Mouse (Mus musculus) hindbrain, embryonic 16.5 days (tissue): ENCODE data around the gene Nmur1. TPM values are rescaled to one million over a fixed set of nuclear protein-coding genes. Genes with fewer than 3 reads are reported as not detected.

Experiments
- ATAC-seq: fragments of 200-750 bp; cut with Nextera tagmentation; 2 replicates; pipeline ENCODE4 v1.8.0; 2017; ENCODE audit warnings: moderate TSS enrichment, moderate library complexity
- H3K27ac ChIP-seq: fragments of 300-500 bp; sonication (generic); 2 replicates; pipeline ENCODE4 v1.5.1; 2014; ENCODE audit warnings: low read depth, mild to moderate bottlenecking, control low read depth, low read length, moderate library complexity
- H3K27me3 ChIP-seq: fragments of 300-500 bp; sonication (generic); replicated peaks from 2 replicates; pipeline ENCODE4 v1.6.1; 2014; ENCODE audit warnings: low read length; ENCODE audit not compliant: control insufficient read depth, insufficient read depth
- H3K36me3 ChIP-seq: fragments of 300-500 bp; sonication (generic); 2 replicates; pipeline ENCODE4 v1.6.1; 2014; ENCODE audit warnings: mild to moderate bottlenecking, low read length, moderate library complexity, mixed read lengths; ENCODE audit not compliant: control insufficient read depth, insufficient read depth
- H3K4me1 ChIP-seq: fragments of 300-500 bp; sonication (generic); 2 replicates; pipeline ENCODE4 v1.6.1; 2014; ENCODE audit warnings: low read depth, low read length; ENCODE audit not compliant: control insufficient read depth, insufficient read depth
- H3K4me2 ChIP-seq: fragments of 300-500 bp; sonication (generic); 2 replicates; pipeline ENCODE4 v1.6.1; 2014; ENCODE audit warnings: mild to moderate bottlenecking, low read length, control low read depth, moderate library complexity
- H3K4me3 ChIP-seq: fragments of 300-500 bp; sonication (generic); 2 replicates; pipeline ENCODE4 v1.5.1; 2014; ENCODE audit warnings: mild to moderate bottlenecking, low read length, control low read depth, moderate library complexity
- H3K9ac ChIP-seq: fragments of 300-500 bp; sonication (generic); 2 replicates; pipeline ENCODE4 v1.6.1; 2014; ENCODE audit warnings: low read depth, mild to moderate bottlenecking, control low read depth, low read length, moderate library complexity
- H3K9me3 ChIP-seq: fragments of 300-500 bp; sonication (generic); 2 replicates; pipeline ENCODE4 v1.6.1; 2014; ENCODE audit warnings: mild to moderate bottlenecking, low read length, moderate library complexity; ENCODE audit not compliant: control insufficient read depth
- WGBS: fragments of 180-500 bp; shearing (Covaris S2); extraction: QIAGEN DNeasy Blood & Tissue Kit; methylation state at CpG from one replicate; pipeline ENCODE4 v1.1.7; 2014; 5-methylcytosine and 5-hydroxymethylcytosine counted together
- polyA plus RNA-seq: library from polyadenylated mRNA; unstranded; fragments of >200 nt; fragmentation: Nextera tagmentation; extraction: Ambion mirVana; gene quantifications from 2 replicates; pipeline ENCODE4 v1.2.1, GENCODE M21; 2015

The Nmur1 gene
- polyA plus RNA-seq, 1 experiment from 2014 or later = 0.13 TPM

DNA sequence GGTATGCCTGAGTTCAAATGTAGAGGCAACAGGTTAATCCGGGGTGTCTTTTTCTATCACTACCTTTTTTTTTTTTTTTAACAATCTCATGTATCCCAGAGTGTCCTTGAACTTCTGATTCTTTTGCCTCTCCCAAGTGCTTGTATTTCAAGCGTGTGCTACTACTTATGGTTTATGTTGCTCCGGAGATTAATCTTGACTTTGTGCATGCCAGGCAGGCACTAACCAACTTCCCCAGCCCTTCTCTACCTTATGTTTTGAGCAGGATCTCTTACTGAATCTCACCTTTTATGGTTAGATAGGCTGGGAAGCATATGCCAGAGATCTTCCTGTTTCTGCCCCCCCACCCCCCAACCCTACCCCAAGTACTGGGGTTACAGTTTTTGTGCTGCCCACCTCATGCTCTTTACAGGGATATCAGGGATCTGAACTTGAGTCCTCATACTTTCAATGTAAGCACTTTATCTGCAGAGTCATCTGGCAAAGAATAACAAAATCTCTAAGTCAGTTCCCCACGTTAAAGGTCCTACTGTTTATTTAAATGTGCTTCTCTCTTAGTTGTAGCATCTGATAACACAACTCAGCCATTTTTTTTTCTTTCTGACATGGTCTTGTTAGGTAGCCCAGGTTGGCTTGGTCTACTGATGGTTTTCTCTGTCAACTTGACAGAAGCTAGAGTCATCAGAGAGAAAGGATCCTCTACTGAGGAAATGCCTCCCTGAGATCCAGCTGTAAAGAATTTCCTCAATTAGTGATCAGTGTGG is 64.0 kb downstream of the Nmur1 start:
- 93% methylated on average over 4 of the region's 4 CpGs for WGBS
- Histone ChIP-seq H3K27me3 (no peaks in the 10 kb centered on the region), H3K9me3 (no peaks in the 10 kb centered on the region), H3K4me3 (no peak overlapping the region), H3K4me1 (peaks cover 21% of the 10 kb centered on the region), H3K27ac (no peak overlapping the region), H3K9ac (no peak overlapping the region), H3K4me2 (no peak overlapping the region), H3K36me3 (peaks cover 3% of the 10 kb centered on the region; the same call in 1 of the 2 replicates)
- no peak for ATAC-seq

GRCm38 (mm10) chr1:86360441-86360840 is 65.6 kb downstream of the Nmur1 start:
- H3K4me1 ChIP-seq = peaks cover 21% of the 10 kb centered on the region
- H3K4me2 ChIP-seq = peak overlapping the region; percentile 90
- peaks cover 15% of the 10 kb centered on the region for H3K36me3 ChIP-seq
- H3K9me3 ChIP-seq = no peaks in the 10 kb centered on the region
- 20% methylated on average over 12 of the region's 12 CpGs for WGBS
- no peak overlapping the region for H3K27ac ChIP-seq
- peak overlapping the region; percentile 82 for H3K4me3 ChIP-seq
- no peaks in the 10 kb centered on the region for H3K27me3 ChIP-seq
- H3K9ac ChIP-seq = peak overlapping the region; percentile 88
- ATAC-seq = no peak

DNA sequence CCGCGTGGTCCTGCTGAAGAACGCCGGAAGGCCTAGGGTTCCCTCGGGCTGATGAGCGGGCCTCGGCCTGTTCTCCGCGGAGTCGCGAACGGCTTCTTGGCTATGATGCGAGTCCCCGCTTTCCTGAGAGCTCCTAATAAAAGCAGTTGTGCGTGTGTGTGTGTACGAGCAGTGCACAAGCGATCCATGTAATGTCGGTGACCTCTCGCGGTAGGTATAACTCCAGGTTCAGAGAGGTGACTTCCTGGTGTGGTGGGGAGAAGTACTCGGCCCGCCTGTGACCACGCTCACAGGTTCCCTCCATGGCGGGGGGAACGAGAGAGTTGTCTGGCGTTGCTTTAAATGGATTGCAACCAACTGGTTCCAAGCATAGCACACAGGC is 66.2 kb downstream of the Nmur1 start:
- H3K36me3 ChIP-seq = peaks cover 21% of the 10 kb centered on the region
- peak overlapping the region; percentile 85 for H3K27ac ChIP-seq
- WGBS = 0% methylated on average over 26 of the region's 26 CpGs
- no peaks in the 10 kb centered on the region for H3K9me3 ChIP-seq
- H3K9ac ChIP-seq = peak overlapping the region; percentile 88
- H3K4me1 ChIP-seq = peaks cover 21% of the 10 kb centered on the region
- no peaks in the 10 kb centered on the region for H3K27me3 ChIP-seq
- no peak; the same call in 1 of the 2 replicates for ATAC-seq
- peak overlapping the region; percentile 90 for H3K4me2 ChIP-seq
- peak overlapping the region; percentile 82 for H3K4me3 ChIP-seq

DNA sequence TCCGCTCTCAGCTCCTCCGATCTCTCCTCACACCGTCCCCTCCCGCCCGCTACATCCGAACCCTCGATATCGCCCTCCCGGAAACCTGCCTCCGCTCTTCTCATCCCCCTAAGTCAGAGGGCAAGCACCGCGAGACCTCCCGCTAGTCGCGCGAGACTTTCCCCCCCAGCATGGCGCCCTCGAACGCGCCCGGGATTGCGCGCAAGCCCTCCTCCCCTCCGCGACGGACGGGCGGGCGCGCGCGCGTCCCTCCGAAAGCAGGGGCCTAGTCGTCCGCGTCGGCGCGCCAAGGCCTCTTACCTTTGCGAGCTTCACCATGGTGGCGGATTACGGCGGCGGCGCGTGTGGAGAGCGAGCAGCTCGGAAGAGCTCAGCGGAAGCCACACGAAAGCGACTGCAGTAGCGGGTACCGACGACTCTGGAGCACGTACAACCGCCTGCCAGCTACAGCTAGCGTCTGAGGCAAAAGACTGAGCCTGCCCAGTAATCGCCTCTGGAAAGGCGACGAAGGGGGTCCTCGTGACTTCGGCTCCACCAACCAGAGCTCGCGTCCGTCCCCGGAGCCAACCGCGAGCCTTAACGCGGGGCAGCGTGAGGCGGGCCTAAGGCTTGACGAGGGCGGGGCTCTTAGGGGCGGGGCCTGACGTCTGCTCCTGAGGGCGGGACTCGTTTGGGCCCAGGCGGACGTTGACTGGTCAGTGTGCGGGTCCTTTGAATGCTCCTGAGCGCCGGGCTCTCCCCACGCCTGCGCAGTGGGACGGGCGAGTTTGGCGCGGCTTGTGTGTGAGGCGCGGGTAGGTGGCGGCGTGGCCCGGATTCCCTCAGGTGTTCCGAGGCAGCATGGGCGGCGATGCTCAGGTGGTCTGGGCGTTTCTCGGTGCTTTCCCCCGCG is 66.9 kb downstream of the Nmur1 start, which contains the start of gene Ncl:
Gene Ncl (minus strand): TSS at position 495 of the 892 bp plus-strand sequence.
- H3K36me3 ChIP-seq = peaks cover 27% of the 10 kb centered on the region
- peak within 1 kb of the TSS; percentile 90 for H3K4me2 ChIP-seq
- peak within 1 kb of the TSS; percentile 99 for H3K27ac ChIP-seq
- ATAC-seq = peak; percentile 98
- no peaks in the 10 kb centered on the region for H3K9me3 ChIP-seq
- no peaks in the 10 kb centered on the region for H3K27me3 ChIP-seq
- WGBS = under 1% methylated on average over 91 of the region's 102 CpGs
- H3K4me1 ChIP-seq = peaks cover 21% of the 10 kb centered on the region
- H3K4me3 ChIP-seq = peak within 1 kb of the TSS; percentile 82
- peak within 1 kb of the TSS; percentile 91 for H3K9ac ChIP-seq

GRCm38 (mm10) chr1:86358229-86358905 is 67.7 kb downstream of the Nmur1 start:
- H3K4me2 ChIP-seq = peak overlapping the region; percentile 78
- H3K36me3 ChIP-seq = peaks cover 34% of the 10 kb centered on the region
- H3K27me3 ChIP-seq = no peaks in the 10 kb centered on the region
- peak overlapping the region; percentile 91 for H3K9ac ChIP-seq
- peak overlapping the region; percentile 99 for H3K27ac ChIP-seq
- peaks cover 21% of the 10 kb centered on the region for H3K4me1 ChIP-seq
- peak overlapping the region; percentile 82 for H3K4me3 ChIP-seq
- no peaks in the 10 kb centered on the region for H3K9me3 ChIP-seq
- ATAC-seq = peak; percentile 51
- under 1% methylated on average over 38 of the region's 41 CpGs for WGBS

DNA sequence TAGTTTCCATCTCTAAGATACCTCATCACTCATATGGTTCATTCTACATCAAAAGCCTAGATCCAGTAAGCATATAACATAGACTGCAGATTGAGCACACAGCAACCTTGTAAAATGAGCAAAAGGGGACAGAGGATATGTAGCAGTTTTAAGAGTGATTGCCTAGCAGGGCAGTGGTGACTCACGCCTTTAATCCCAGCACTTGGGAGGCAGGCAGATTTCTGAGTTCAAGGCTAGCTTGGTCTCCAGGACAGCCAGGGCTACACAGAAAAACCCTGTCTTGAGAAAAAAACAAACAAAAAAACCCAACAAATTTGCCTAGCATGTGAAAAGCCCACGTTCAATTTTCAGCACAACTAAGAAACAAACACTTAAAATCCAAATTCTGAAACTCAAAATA is 71.8 kb downstream of the Nmur1 start:
- no peak overlapping the region for H3K4me3 ChIP-seq
- 84% methylated on average over 2 of the region's 2 CpGs for WGBS
- no peak overlapping the region for H3K27ac ChIP-seq
- H3K36me3 ChIP-seq = peaks cover 64% of the 10 kb centered on the region
- no peaks in the 10 kb centered on the region for H3K9me3 ChIP-seq
- H3K4me1 ChIP-seq = peaks cover 10% of the 10 kb centered on the region
- H3K9ac ChIP-seq = no peak overlapping the region
- no peak for ATAC-seq
- H3K27me3 ChIP-seq = no peaks in the 10 kb centered on the region
- no peak overlapping the region for H3K4me2 ChIP-seq

GRCm38 (mm10) chr1:86350576-86350975 is 75.5 kb downstream of the Nmur1 start:
- WGBS = 90% methylated on average over 8 of the region's 8 CpGs
- peaks cover 54% of the 10 kb centered on the region for H3K36me3 ChIP-seq
- H3K27me3 ChIP-seq = no peaks in the 10 kb centered on the region
- no peak overlapping the region for H3K4me2 ChIP-seq
- no peak for ATAC-seq
- no peak overlapping the region for H3K27ac ChIP-seq
- H3K9ac ChIP-seq = no peak overlapping the region
- no peaks in the 10 kb centered on the region for H3K4me1 ChIP-seq
- no peaks in the 10 kb centered on the region for H3K9me3 ChIP-seq
- no peak overlapping the region for H3K4me3 ChIP-seq

- H3K4me3 ChIP-seq = no peak overlapping the region
- H3K27me3 ChIP-seq = no peaks in the 10 kb centered on the region
- no peak overlapping the region for H3K27ac ChIP-seq
- H3K36me3 ChIP-seq = peaks cover 47% of the 10 kb centered on the region
- H3K9ac ChIP-seq = no peak overlapping the region
- WGBS = 79% methylated on average over 1 of the region's 1 CpGs
- H3K9me3 ChIP-seq = no peaks in the 10 kb centered on the region
- ATAC-seq = no peak
- H3K4me1 ChIP-seq = no peaks in the 10 kb centered on the region
- H3K4me2 ChIP-seq = no peak overlapping the region
These were observed 76.3 kb downstream of the Nmur1 start for GRCm38 (mm10) chr1:86349696-86350095.
